Mouse (Mus musculus) spleen, adult 2 months (tissue): ENCODE results near the gene S100a11.

ENCODE experiments used
- CTCF ChIP-seq: fragments of 200-500 bp; IDR thresholded peaks from 2 replicates; pipeline ENCODE4 v1.5.1; 2011; ENCODE audit warnings: mild to moderate bottlenecking, inconsistent platforms; ENCODE audit not compliant: insufficient read depth, insufficient read length, insufficient replicate concordance; ENCODE audit errors: extremely low read depth
- POLR2A ChIP-seq: fragments of 200-500 bp; IDR thresholded peaks from 2 replicates; pipeline ENCODE4 v1.6.1; 2011; ENCODE audit warnings: low read depth, low read length, inconsistent platforms

DNA sequence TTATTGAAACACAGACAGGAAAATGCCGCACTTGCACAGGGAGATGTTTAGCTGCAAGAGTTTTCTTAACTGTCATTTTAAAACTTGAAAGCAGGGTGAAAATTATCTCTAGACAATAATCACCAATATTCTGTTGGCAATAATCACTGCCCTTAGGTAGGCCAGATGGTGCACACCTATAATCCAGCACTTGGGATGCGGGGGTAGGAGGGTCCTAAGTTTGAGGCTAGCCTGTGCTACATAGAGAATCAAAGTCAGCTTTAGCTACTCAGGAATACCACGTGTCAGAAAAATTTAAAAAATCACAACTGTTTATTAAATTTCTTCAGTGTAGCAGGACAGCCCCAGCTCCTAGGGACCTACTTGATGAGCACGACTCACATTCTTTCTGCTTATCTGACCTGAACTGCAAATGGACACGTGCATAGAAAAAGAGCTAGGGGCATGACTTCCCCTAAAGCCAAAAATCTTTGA is 395 bp upstream of the S100a11 start:
- no peak for TF ChIP-seq CTCF
- TF ChIP-seq POLR2A = no peak
